Mouse (Mus musculus) mouse trophoblast stem cell (cell line): ENCODE measurements around the gene Ifna7.

Source experiments
- in situ Hi-C, 2 experiments: fragments of 300-500 bp; cut with MseI, MboI; formaldehyde crosslinking; loops; 2 replicates in 1 of 2; 3 replicates in 1 of 2; pipeline ENCODE4 v1.15.1; 2025

Ifna7 gene

GRCm38 (mm10) chr4:88840058-88840457 is 24.0 kb downstream of the Ifna7 start:
- in situ Hi-C loops, result no loop called here

GRCm38 (mm10) chr4:88841438-88841911 is 25.4 kb downstream of the Ifna7 start, which contains the start of gene Ifna4:
Gene Ifna4 (plus strand): TSS chr4:88841861.
- in situ Hi-C loops, result no loop called here

- in situ Hi-C loops, result no loop called here
These were observed 29.3 kb downstream of the Ifna7 start for GRCm38 (mm10) chr4:88845334-88845733.

- in situ Hi-C loops, result no loop called here
These were observed 33.7 kb downstream of the Ifna7 start, which contains the start of gene Ifna1 for GRCm38 (mm10) chr4:88849698-88850097. Gene Ifna1 (plus strand): TSS chr4:88850087.

- in situ Hi-C loops, result no loop called here
These were observed 35.2 kb downstream of the Ifna7 start for GRCm38 (mm10) chr4:88851026-88851763.

- in situ Hi-C loops, result no loop called here
These were observed 43.2 kb downstream of the Ifna7 start for GRCm38 (mm10) chr4:88859214-88859613.

- in situ Hi-C loops, result no loop called here
These were observed 47.3 kb downstream of the Ifna7 start for GRCm38 (mm10) chr4:88863309-88863708.

GRCm38 (mm10) chr4:88864599-88864998 is 48.6 kb downstream of the Ifna7 start:
- in situ Hi-C loops, result no loop called here

GRCm38 (mm10) chr4:88865011-88865569 is 49.1 kb downstream of the Ifna7 start:
- in situ Hi-C loops, result no loop called here
